Mouse (Mus musculus) heart, adult 11 months (tissue): ENCODE measurements around the gene Tcea3.

Experiments
- DNase-seq: peaks from one replicate; pipeline ENCODE4 v3.0.0; 2022

Tcea3 gene

GRCm38 (mm10) chr4:136247729-136248463 lies at the start of gene Tcea3:
Tcea3 (plus strand) TSS chr4:136247729.
- DNase-seq = peak; percentile 97

DNA sequence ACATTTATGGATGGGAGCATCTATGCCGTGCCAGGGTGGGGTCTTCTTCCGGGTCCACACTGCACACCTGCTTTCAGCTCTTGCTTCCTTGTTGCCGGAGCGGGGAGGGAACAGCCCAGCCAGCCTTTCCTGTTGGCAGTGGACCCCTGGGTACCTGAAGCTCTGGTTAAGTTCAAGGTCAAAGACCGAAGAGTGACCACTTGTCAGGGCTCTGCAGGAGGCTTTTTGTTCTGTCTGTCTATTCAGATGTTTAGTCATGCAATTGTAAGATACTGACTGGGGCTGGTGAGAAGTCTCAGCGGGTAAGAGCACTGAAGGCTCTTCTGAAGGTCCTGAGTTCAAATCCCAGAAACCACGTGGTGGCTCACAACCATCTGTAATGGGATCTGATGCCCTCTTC lies 48.7 kb upstream of the Tcea3 start:
- no peak for DNase-seq

DNA sequence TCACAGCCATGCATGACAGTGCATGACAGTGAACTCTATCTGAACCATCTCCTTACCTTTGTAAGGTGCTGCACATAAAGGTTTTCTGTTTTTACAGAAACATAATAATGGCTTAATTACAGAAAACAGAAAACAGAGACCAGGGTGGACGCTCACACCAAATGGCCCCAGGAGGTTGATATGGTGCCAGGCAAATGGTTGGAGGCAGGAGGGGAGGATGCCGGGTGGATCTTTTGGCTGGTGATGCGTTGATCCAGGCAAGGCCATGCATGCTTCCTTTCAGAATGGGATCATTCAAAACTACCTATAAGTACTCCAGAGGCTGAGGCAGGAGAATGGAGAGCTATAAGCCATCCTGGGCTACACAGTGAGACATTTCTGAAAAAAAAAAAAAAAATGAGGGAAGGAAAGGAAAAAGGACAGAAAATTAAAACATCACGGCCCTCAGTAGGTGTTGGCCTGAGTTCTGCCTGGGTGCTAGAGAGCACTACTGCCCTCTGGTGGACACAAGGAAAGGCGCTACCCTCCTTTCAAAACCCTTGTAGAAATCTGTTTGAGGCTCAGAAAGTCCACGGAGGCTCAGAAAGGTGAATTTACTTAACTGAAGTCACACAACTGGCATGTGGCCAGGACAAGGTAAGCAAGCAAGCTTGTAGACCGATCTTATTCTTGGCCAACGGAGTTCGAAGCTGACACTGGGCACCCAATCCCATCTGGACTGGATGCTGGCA lies 47.8 kb upstream of the Tcea3 start:
- DNase-seq = peak; percentile 91

DNA sequence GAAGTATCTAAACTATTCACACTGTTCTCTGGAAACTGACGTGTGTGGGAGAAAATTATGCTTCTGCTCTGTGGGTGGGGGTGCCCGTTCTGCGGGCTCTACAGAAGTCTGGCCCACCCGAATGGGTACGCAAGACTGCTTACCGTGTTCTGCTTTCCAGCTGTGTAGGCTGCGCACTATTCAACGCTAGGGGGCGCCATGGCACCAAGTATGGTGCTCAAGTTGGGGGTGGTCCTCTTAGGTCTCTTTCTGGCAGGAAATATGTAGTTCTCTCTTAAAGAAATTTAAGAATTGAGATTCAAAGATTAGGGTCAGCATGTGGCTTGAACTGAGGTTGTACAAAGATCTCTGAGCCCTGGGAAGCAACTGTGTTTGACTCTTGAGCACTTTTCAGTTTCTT lies 45.0 kb upstream of the Tcea3 start:
- DNase-seq = peak; percentile 95

DNA sequence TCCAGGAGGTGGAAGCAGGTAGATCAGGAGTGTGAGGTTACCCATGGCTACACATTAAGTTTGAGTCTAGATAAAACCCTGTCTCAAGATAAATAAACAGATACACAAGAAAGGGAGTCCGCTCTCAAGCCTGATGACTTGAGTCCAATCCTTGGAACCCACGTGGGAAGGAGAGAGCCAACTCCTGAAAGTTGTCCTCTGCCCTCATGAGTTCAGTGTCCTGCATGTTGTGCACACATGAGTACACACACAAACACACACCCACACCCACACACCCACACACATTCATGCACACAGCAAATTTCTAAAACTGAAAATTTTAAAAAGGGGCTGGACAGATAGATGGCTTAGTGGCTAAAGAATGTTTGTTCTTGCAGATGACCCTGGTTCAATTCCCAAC lies 42.8 kb upstream of the Tcea3 start:
- DNase-seq = no peak

DNA sequence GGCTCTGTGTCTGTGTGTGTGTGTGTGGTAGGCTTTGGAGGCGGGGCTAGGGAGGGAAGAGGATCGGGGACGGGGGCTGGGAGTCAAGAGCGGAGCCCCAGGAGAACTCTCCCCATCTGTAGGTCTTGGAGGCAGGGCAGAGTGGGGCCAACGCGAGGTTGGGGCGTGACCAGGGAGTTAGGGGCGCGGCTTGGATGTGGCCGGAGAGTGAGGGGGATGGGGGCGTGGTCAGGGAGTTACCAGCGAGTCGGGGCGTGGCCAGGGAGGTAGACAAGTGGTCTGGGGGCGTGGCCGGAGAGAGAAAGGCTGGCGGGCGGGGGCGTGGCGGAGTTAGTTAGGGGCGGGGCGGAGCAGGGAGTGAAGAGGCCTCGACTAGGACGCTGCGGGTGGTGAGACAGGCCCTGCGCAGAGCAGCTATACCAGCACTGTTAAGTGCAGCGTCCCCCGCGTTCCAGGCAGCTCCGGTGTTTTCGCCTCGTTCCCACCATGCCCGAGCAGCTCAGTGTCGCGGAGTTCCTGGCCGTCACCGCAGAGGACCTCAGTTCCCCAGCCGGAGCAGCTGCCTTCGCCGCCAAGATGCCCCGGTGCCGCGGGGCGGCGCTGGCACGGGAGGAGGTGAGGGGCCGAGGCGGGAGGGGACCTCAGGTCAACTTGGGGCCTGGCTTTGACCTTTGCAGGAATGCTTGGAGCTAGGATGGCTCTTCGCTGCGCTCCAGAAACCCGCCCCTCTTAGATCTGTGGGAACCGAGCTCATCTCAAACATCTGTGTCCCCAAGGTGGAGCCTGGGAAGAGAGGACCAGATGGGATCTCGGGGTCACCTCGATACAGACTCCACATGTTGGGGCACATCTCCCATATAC lies 41.3 kb upstream of the Tcea3 start, which contains the start of gene Asap3:
Gene Asap3 (plus strand): TSS at position 333 of the 861 bp plus-strand sequence.
- peak; percentile 99 for DNase-seq

DNA sequence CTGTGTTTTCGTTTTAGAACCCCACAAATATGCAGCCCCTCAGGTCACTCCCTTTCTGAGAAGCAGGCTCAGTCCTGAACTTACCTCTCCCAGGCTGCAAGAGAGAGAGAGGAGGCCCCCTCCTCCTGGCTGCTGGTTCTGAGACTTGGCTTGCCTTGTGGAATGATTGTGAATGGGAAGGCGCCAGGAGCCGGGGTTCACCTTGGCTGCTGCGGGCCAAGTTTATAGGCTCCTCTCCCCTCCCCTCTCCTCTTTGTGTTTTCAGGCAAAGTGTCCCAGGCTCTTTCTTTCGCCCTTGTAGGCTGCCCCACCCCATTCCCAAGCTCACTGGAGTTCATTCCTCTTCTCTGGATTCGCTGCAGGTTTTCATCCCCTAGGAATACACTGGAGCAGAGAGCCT lies 40.6 kb upstream of the Tcea3 start:
- peak; percentile 95 for DNase-seq

- DNase-seq = no peak
These were observed 36.6 kb upstream of the Tcea3 start for GRCm38 (mm10) chr4:136210931-136211330.

- no peak for DNase-seq
These were observed 33.9 kb upstream of the Tcea3 start for GRCm38 (mm10) chr4:136213629-136214028.

DNA sequence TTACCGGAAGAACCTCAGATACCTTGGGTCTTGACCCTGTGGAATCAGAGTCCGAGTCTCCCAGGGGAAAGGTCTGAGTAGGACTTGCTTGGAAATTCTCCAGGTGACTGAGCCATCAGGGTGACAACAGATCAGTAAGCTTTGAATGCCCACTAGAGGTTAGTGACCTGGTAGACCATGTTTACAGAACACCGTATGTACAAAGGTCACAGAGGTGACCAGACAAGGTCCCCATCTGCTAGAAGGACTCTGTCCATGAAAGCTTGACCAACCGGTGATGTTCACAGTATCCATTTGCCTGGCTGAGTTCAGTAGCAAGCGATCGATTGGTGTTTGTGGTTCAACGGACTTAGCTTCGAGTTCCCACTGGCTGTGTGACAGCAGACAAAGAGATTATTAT lies 32.7 kb upstream of the Tcea3 start:
- DNase-seq = no peak

DNA sequence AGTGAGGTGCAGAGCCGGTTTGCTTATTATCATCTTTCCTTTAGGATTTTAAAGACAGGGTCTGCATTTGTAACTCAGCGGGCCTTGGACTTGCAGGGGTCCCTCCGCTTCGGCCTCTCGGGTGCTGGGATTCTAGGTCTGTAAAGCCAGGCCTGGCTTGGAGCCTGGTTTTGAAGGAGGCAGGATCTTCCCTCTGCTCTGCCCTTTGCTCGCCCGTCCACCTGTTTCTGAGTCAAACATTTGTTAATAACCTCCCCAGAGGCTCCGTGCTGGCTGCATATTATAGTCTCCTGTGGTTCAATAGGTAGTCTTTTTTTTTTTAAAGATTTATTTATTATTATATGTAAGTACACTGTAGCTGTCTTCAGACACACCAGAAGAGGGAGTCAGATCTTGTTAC lies 32.0 kb upstream of the Tcea3 start:
- DNase-seq = no peak

DNA sequence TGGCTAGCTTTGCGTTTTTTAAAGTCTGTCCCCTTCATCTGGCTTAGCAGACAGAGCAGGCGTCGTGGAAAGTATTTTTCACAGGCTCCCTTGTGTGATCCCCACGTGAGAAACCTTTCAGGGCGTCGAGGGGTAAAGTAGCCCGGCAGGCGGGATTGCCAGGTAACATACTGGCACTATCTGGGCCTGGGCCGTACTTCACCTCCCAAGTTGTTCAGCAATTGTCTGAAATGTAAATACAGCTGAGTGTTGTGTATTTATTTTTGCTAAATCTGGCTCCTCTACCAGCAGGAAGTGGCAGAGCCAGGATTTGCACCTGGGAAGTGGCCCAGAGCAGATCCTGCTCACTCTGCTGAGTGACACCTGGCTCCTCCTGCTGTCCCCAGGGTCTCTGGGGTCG lies 30.5 kb upstream of the Tcea3 start:
- peak; percentile 87 for DNase-seq

GRCm38 (mm10) chr4:136218595-136219214 lies 28.8 kb upstream of the Tcea3 start:
- peak; percentile 99 for DNase-seq

DNA sequence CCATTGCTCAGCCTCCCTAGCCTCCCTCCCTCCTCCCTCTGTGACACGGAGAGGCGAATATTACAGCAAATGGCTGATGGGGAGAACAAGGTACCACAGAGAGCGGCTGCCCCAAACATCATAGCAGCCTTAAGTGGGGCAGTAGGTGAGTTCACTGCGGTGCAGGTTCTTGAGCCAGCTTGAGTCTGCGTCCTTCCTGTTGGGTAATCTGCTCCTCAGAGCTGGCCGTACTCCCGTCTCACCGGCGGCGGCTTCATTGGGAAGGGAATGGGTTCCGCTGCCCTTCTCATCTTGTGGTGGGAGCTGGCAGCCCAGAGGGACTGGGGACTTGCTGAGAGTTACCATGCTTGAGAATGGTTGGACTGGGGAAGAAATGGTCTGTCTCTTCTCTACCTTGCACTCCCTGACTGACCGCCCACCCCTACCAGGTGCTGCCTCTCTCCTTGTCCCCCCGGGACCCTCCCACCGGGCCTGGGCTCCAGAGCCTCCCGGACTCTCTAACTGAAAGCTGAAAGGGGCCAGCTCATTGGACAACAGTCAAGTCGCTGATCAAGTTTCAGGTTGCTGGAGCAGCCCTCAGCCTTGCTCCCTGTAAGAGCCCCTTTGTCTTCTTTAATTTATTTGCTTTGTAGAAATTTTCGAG lies 27.3 kb upstream of the Tcea3 start:
- DNase-seq = no peak

DNA sequence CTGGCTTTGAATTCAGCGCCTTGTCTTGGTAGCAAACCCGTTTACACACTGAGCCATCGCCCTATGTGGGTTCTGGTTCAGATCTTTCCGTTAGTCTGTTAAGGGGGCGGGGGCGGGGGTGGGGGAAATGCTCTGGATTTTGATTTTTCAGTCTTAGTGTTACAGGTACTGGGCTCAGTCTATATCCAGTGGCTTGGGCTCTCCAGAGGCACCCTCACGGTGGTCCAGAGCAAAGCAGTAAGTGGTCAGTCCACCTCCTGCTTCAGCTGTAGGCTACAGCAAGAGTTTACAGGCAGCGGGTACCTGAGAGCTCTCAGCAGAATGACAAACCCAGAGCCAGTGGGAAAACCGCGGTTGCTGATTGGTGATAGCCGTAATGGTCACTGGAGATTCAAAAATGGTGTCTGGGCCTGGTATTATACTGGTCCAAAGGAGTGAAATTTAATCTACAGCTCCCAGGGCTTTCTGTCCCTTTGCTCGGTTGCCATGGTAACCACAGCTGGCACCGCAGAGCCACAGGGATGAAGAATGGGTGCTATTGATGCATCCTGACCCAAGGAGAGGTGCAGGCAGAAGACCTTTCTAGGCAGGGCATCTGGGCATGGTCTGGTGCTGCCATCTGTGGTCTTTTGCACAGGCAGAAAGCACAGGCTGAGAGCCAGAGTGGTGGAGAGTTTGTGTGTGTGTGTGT lies 23.8 kb upstream of the Tcea3 start:
- no peak for DNase-seq

GRCm38 (mm10) chr4:136224240-136224559 lies 23.3 kb upstream of the Tcea3 start:
- DNase-seq = no peak

GRCm38 (mm10) chr4:136224677-136225460 lies 22.7 kb upstream of the Tcea3 start:
- peak; percentile 96 for DNase-seq

DNA sequence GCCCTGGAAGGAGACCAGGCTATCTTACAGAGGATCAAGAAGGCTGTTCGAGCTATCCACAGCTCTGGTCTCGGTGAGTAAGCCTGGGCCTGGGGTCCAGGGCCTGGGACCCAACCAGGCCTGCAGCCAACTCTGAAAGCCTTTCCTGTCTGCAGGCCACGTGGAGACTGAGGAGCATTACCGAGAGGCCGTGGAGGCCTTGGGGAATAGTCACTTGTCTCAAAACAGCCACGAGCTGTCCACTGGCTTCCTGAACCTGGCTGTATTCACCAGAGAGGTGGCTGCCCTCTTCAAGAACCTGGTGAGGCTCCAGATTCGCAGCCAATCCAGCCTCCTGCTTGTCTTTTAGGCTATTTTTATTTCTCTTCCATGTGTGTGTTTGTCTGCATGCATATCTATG lies 20.1 kb upstream of the Tcea3 start:
- DNase-seq = peak; percentile 94

DNA sequence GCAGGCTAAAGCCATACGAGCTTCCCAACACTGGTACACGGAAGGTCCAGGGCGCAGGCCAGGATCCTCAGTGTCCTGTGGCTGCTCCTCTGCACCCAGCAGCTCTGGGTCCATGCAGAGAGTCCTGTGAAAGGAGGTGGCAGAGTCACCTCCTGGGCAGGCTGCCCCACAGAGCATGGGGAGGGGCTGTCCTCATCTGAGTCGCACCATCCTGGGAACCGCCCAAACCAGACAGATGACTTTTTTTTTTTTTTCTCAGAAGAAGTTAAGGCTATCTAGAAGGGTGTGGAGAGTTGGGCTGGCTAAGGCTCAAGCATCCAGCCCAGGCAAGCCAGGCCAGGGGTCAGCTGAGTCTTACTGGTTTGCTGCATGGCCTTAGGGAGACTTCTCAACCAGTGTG lies 18.9 kb upstream of the Tcea3 start:
- DNase-seq = peak; percentile 96

DNA sequence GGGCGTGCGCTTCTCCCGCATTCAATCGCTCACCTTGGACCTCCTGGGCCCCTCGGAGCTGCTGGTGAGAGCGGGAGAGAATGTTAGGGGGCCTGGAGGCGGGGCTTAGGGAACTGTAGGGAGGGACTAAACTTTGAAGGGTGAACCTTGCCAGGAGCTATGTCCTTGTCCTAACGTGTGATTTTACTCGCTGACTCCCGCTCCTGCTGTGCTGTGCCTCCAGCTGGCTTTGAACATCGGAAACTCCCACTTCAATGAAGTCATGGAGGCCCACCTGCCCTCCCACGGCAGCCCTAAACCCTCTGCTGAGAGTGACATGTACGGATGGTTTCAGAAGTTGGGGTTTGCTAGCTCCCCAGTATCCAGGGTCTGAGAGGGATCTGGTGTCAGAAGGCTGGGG lies 8.9 kb upstream of the Tcea3 start:
- DNase-seq = peak; percentile 91

DNA sequence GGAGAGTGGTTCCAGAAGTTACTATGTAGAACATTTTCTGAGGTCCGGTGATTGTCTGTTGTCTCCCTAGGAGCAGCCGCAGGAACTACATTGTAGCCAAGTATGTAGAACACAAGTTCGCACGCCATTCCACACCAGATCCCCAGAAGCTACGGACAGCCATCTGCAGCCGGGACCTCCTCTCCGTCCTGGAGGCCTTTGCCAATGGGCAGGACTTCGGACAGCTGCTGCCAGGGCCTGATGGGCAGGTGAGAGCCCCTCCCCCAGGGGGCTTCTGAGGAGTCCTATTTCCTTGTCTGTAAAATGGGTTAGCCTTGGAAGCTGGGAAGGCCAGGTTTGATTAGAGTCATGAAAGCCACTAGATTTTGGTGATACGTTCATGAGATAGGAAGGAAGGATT lies 8.4 kb upstream of the Tcea3 start:
- DNase-seq = peak; percentile 94
